Mouse (Mus musculus) heart, embryonic 14.5 days (tissue): ENCODE data around the gene Tnnt1. TPM values are rescaled to one million over a fixed set of nuclear protein-coding genes. Genes with fewer than 3 reads are reported as not detected.

Experiments
- ATAC-seq: fragments of 200-750 bp; cut with Nextera tagmentation; 2 replicates; pipeline ENCODE4 v1.8.0; 2017; ENCODE audit warnings: low read depth, moderate TSS enrichment; ENCODE audit not compliant: insufficient number of reproducible peaks, insufficient read depth, low FRiP score
- H3K27ac ChIP-seq, 2 experiments: fragments of 200-500 bp in 1 of 2; fragments of 300-500 bp in 1 of 2; sonication (generic) in 1 of 2; replicated peaks in 1 of 2; 2 replicates each; pipeline ENCODE4 v1.5.1; 2012 to 2014; ENCODE audit warnings: low read depth in 2 of 2, low read length in 2 of 2, control low read depth in 1 of 2, mild to moderate bottlenecking in 1 of 2, mixed read lengths in 1 of 2; ENCODE audit not compliant: control insufficient read depth in 1 of 2, insufficient read depth in 1 of 2
- H3K27me3 ChIP-seq: fragments of 300-500 bp; sonication (generic); 2 replicates; pipeline ENCODE4 v1.6.1; 2014; ENCODE audit warnings: mild to moderate bottlenecking, low read length, control low read depth; ENCODE audit not compliant: control insufficient read depth, insufficient read depth
- H3K36me3 ChIP-seq: fragments of 300-500 bp; sonication (generic); 2 replicates; pipeline ENCODE4 v1.6.1; 2014; ENCODE audit warnings: mild to moderate bottlenecking, control low read depth, low read length, mixed read lengths; ENCODE audit not compliant: control insufficient read depth, insufficient read depth
- H3K4me1 ChIP-seq, 2 experiments: fragments of 200-500 bp in 1 of 2; fragments of 300-500 bp in 1 of 2; sonication (generic) in 1 of 2; 2 replicates each; pipeline ENCODE4 v1.6.1; 2012 to 2014; ENCODE audit warnings: low read length in 2 of 2, control low read depth in 1 of 2, mixed read lengths in 1 of 2; ENCODE audit not compliant: control insufficient read depth in 2 of 2, insufficient read depth in 2 of 2
- H3K4me2 ChIP-seq: fragments of 300-500 bp; sonication (generic); 2 replicates; pipeline ENCODE4 v1.6.1; 2014; ENCODE audit warnings: mild to moderate bottlenecking, low read length
- H3K4me3 ChIP-seq, 2 experiments: fragments of 200-500 bp in 1 of 2; fragments of 300-500 bp in 1 of 2; sonication (generic) in 1 of 2; 2 replicates each; pipeline ENCODE4 v1.5.1; 2012 to 2014; ENCODE audit warnings: low read length in 2 of 2, mild to moderate bottlenecking in 2 of 2, control low read depth in 1 of 2, low read depth in 1 of 2, moderate library complexity in 1 of 2; ENCODE audit not compliant: control insufficient read depth in 1 of 2, insufficient read depth in 1 of 2
- H3K9ac ChIP-seq: fragments of 300-500 bp; sonication (generic); 2 replicates; pipeline ENCODE4 v1.6.1; 2014; ENCODE audit warnings: mild to moderate bottlenecking, low read length
- H3K9me3 ChIP-seq: fragments of 300-500 bp; sonication (generic); 2 replicates; pipeline ENCODE4 v1.6.1; 2016; ENCODE audit warnings: low read length, control low read depth; ENCODE audit not compliant: control insufficient read depth
- WGBS: fragments of 180-500 bp; shearing (Covaris S2); extraction: QIAGEN DNeasy Blood & Tissue Kit; methylation state at CpG from one replicate; pipeline ENCODE4 v1.1.7; 2014; 5-methylcytosine and 5-hydroxymethylcytosine counted together
- polyA plus RNA-seq: library from polyadenylated mRNA; unstranded; fragments of >200 nt; fragmentation: Nextera tagmentation; extraction: Ambion mirVana; gene quantifications from 2 replicates; pipeline ENCODE4 v1.2.1, GENCODE M21; 2014

Tnnt1 gene
- polyA plus RNA-seq, 1 experiment from 2014 or later, result 479 TPM

GRCm38 (mm10) chr7:4492284-4493224 lies 23.6 kb downstream of the Tnnt1 start:
- Histone ChIP-seq H3K27ac (peak overlapping the region; percentile 82 to 83), H3K9me3 (no peaks in the 10 kb centered on the region), H3K4me1 (peaks cover 18 to 25% of the 10 kb centered on the region in 2 experiments), H3K4me3 (no peak overlapping the region), H3K4me2 (no peak overlapping the region), H3K27me3 (no peaks in the 10 kb centered on the region), H3K9ac (peak overlapping the region; percentile 14; the same call in 1 of the 2 replicates), H3K36me3 (peaks cover 82% of the 10 kb centered on the region)
- ATAC-seq, result no peak
- 68% methylated on average over 13 of the region's 13 CpGs for WGBS

GRCm38 (mm10) chr7:4491308-4491707 lies 24.9 kb downstream of the Tnnt1 start:
- peak; percentile 67 for ATAC-seq
- H3K36me3 ChIP-seq, result peaks cover 81% of the 10 kb centered on the region

GRCm38 (mm10) chr7:4482281-4482680 lies 33.9 kb downstream of the Tnnt1 start:
- Histone ChIP-seq H3K9me3 (no peaks in the 10 kb centered on the region), H3K4me1 (peaks cover 7 to 18% of the 10 kb centered on the region in 2 experiments), H3K4me2 (no peak overlapping the region), H3K4me3 (no peak overlapping the region), H3K27me3 (no peaks in the 10 kb centered on the region), H3K27ac (no peak overlapping the region), H3K9ac (no peak overlapping the region), H3K36me3 (peaks cover 70% of the 10 kb centered on the region)
- WGBS, result 87% methylated on average over 12 of the region's 12 CpGs
- ATAC-seq, result no peak

More at GRCm38 (mm10) chr7:4491308-4491707, 24.9 kb downstream of the Tnnt1 start:
- Histone ChIP-seq H3K4me2 (no peak overlapping the region), H3K27me3 (no peaks in the 10 kb centered on the region), H3K9ac (no peak overlapping the region), H3K9me3 (no peaks in the 10 kb centered on the region), H3K4me1 (peaks cover 14 to 21% of the 10 kb centered on the region in 2 experiments), H3K4me3 (no peak overlapping the region), H3K27ac (peak overlapping the region; percentile 82 to 83)
- WGBS, result 67% methylated on average over 6 of the region's 6 CpGs

- H3K36me3 ChIP-seq, result peaks cover 44% of the 10 kb centered on the region
- H3K27me3 ChIP-seq, result no peaks in the 10 kb centered on the region
- WGBS, result 21% methylated on average over 6 of the region's 6 CpGs
- no peaks in the 10 kb centered on the region for H3K9me3 ChIP-seq
- H3K9ac ChIP-seq, result no peak overlapping the region
- H3K27ac ChIP-seq, result no peak overlapping the region
- peak overlapping the region; percentile 89; the same call in 1 of the 2 replicates for H3K4me2 ChIP-seq
- peaks cover 7 to 19% of the 10 kb centered on the region in 2 experiments for H3K4me1 ChIP-seq
- ATAC-seq, result no peak
- no peak overlapping the region for H3K4me3 ChIP-seq
Observed at GRCm38 (mm10) chr7:4479674-4480073, 36.5 kb downstream of the Tnnt1 start.

GRCm38 (mm10) chr7:4478796-4479291 lies 37.3 kb downstream of the Tnnt1 start:
- no peak for ATAC-seq
- WGBS, result 2% methylated on average over 16 of the region's 16 CpGs

GRCm38 (mm10) chr7:4478021-4478795 lies 38.0 kb downstream of the Tnnt1 start:
- H3K9ac ChIP-seq, result peak overlapping the region; percentile 73
- under 1% methylated on average over 39 of the region's 39 CpGs for WGBS
- peak; percentile 95 for ATAC-seq
- H3K4me1 ChIP-seq, result peaks cover 7 to 19% of the 10 kb centered on the region in 2 experiments
- H3K36me3 ChIP-seq, result peaks cover 29% of the 10 kb centered on the region
- peaks cover 9% of the 10 kb centered on the region; the same call in 1 of the 2 replicates for H3K27me3 ChIP-seq
- peak overlapping the region; percentile 89 for H3K4me2 ChIP-seq
- peak overlapping the region; percentile 93 for H3K27ac ChIP-seq
- H3K9me3 ChIP-seq, result no peaks in the 10 kb centered on the region
- H3K4me3 ChIP-seq, result peak overlapping the region; percentile 53 to 75

More at GRCm38 (mm10) chr7:4478796-4479291, 37.3 kb downstream of the Tnnt1 start:
- H3K27me3 ChIP-seq, result peaks cover 5% of the 10 kb centered on the region; the same call in 1 of the 2 replicates
- H3K9me3 ChIP-seq, result no peaks in the 10 kb centered on the region
- peak overlapping the region; percentile 89 for H3K4me2 ChIP-seq
- peaks cover 36% of the 10 kb centered on the region for H3K36me3 ChIP-seq
- peak overlapping the region; percentile 84 to 93 for H3K27ac ChIP-seq
- H3K4me3 ChIP-seq, result peak overlapping the region; percentile 49 to 53
- H3K4me1 ChIP-seq, result peaks cover 7 to 19% of the 10 kb centered on the region in 2 experiments
- H3K9ac ChIP-seq, result peak overlapping the region; percentile 73

- H3K9ac ChIP-seq, result peak overlapping the region; percentile 34; the same call in 1 of the 2 replicates
- ATAC-seq, result no peak
- H3K27ac ChIP-seq, result no peak overlapping the region
- H3K36me3 ChIP-seq, result no peaks in the 10 kb centered on the region
- H3K9me3 ChIP-seq, result no peaks in the 10 kb centered on the region
- peaks cover 10 to 15% of the 10 kb centered on the region in 2 experiments for H3K4me1 ChIP-seq
- H3K4me3 ChIP-seq, result peak overlapping the region; percentile 12 to 17; a peak in 3 of 4 replicates
- H3K27me3 ChIP-seq, result peaks cover 41% of the 10 kb centered on the region
- WGBS, result 5% methylated on average over 19 of the region's 19 CpGs
- H3K4me2 ChIP-seq, result peak overlapping the region; percentile 43
Observed at GRCm38 (mm10) chr7:4473940-4474339, 42.2 kb downstream of the Tnnt1 start.
